Mouse (Mus musculus): ENCODE data around the gene Gm49721. TPM values are rescaled to one million over a fixed set of nuclear protein-coding genes. Genes with fewer than 3 reads are reported as not detected.
"Not testable (repeated sequence)": the region's sequence is repeated elsewhere in the genome, so short reads cannot be mapped to it uniquely, and the experiment has no call there.

Gm49721 gene
- polyA plus RNA-seq, 1 experiment from 2014 or later = 0.19 TPM

- WGBS = 83% methylated on average over 1 of the region's 7 CpGs
- not testable (repeated sequence) for H3K4me3 ChIP-seq (replicated peaks)
Measured at GRCm38 (mm10) chr17:6997778-6998490, 19.2 kb downstream of the Gm49721 start.

DNA sequence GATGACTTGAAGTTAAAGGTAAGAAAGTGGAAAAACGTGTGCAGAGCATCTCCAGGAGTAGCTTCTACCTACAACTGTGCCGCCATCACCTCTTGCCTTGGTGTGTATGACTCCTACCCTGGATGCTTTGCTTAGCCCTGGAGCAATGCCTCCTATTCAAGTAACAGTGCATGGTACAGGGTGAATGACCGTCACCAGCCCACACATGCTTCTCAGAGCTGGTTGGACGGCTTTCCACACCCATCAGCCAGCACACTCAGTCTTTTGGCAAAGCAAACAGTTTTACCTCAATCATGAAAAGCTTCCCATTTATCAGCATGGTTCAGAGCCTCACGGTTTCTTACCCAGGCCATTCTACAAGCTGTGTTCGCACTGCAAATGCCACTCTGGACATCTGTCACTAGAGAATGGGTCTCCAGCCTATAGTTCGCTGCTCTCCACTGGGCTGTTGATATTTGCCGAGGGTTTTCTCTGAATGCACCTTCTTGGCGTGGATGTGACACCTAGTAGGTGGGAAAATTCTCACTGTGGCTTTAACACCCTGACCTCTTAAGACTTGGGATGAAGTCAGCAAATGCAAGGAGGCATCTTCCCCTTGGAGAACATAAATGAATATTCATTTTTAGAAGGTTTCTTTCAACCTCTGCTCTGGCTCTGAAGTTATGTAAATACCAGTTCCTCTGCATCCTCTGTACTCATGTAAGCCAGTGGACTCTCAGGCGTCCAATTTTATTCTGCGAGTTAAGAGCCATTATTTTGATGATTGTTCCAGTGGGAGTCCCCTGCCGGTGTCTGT is 23.3 kb downstream of the Gm49721 start:
- not testable (repeated sequence) for H3K4me2 ChIP-seq; H3K4me3 ChIP-seq (replicated peaks); H3K9ac ChIP-seq; H3K4me1 ChIP-seq; H3K36me3 ChIP-seq; H3K27ac ChIP-seq; H3K9me3 ChIP-seq; H3K27me3 ChIP-seq (replicated peaks)
- 67% methylated on average over 9 of the region's 12 CpGs for WGBS
- ATAC-seq (ENCODE audit: insufficient read depth, low FRiP score, low read depth) = peak; percentile 67; the same call in 1 of the 2 replicates

More at GRCm38 (mm10) chr17:6997778-6998490, 19.2 kb downstream of the Gm49721 start:
- H3K4me1 ChIP-seq; H3K9me3 ChIP-seq; H3K9ac ChIP-seq; H3K27ac ChIP-seq; ATAC-seq (ENCODE audit: insufficient read depth, low FRiP score, low read depth); H3K27me3 ChIP-seq (replicated peaks); H3K4me2 ChIP-seq; H3K36me3 ChIP-seq: not testable (repeated sequence)

GRCm38 (mm10) chr17:7003392-7003791 is 24.7 kb downstream of the Gm49721 start:
- ATAC-seq (ENCODE audit: insufficient read depth, low FRiP score, low read depth); H3K9me3 ChIP-seq; H3K9ac ChIP-seq; H3K4me3 ChIP-seq (replicated peaks); H3K27ac ChIP-seq; H3K36me3 ChIP-seq; H3K27me3 ChIP-seq (replicated peaks); H3K4me2 ChIP-seq; H3K4me1 ChIP-seq: not testable (repeated sequence)
- WGBS = no CpG with 5 or more reads among the region's 3 CpGs

DNA sequence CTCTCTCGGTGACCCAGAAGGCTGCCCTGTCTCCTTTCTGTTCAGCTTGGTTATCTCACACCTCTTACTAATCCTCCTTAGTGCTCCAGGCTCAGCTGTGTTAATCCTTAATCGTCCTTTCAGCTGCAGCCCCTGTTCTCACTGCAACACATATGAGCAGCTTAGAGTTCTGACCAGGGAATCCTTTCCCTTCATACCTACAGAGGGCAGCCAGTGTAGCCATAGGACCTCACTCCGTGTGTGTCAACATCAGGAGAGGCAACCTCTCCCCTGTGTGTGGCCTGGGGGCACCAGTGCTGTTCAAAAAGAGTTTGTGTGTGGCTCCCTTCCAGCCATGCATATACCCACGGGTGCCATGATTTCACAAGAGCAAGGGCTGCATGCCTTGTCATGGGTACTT is 26.9 kb downstream of the Gm49721 start:
- H3K4me1 ChIP-seq; H3K4me2 ChIP-seq; H3K9ac ChIP-seq; H3K27me3 ChIP-seq (replicated peaks); H3K4me3 ChIP-seq (replicated peaks); H3K27ac ChIP-seq; H3K36me3 ChIP-seq; ATAC-seq (ENCODE audit: insufficient read depth, low FRiP score, low read depth); H3K9me3 ChIP-seq: not testable (repeated sequence)
- WGBS = 50% methylated on average over 3 of the region's 4 CpGs

DNA sequence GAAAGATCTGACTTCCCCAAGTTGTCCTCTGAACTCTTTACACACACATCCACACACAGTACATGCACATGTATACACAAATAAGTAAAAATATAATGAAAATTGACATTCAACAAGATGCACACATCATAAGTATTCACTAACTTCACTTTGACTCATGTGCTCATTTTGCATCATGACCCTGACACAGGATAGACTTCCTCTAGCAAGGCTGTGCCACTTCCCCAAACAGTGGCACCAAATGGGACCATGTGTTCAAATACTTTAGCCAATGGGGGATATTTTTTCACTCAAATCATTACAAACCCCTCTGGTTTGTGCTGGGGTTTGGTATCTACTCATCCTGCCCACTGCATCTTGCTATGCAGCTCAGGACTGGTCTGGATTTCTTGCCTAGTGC is 30.2 kb downstream of the Gm49721 start:
- not testable (repeated sequence) for H3K27me3 ChIP-seq (replicated peaks); H3K4me3 ChIP-seq (replicated peaks); ATAC-seq (ENCODE audit: insufficient read depth, low FRiP score, low read depth); H3K9ac ChIP-seq; H3K27ac ChIP-seq; H3K4me2 ChIP-seq; H3K36me3 ChIP-seq; H3K9me3 ChIP-seq; H3K4me1 ChIP-seq

DNA sequence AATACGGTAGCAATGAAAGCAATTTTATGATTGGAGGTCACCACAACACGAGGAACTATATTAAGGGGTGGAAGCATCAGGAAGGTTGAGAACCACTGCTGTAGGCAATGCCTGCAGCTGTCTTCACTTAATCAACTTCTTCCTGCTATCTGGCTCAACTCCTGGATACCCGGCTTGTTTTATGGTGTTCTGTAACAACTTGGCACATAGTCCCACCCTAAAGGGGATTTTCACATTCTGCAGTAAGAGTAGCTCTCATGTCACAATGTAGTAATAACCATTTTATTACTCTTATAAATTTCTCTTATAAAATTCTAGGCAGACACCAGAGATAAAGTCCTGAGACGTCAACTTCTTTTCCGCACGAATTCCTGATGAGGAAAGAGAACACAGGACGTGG is 30.7 kb downstream of the Gm49721 start:
- H3K36me3 ChIP-seq; H3K9ac ChIP-seq; H3K4me3 ChIP-seq (replicated peaks); H3K4me1 ChIP-seq; H3K27me3 ChIP-seq (replicated peaks); ATAC-seq (ENCODE audit: insufficient read depth, low FRiP score, low read depth); H3K27ac ChIP-seq; H3K9me3 ChIP-seq; H3K4me2 ChIP-seq: not testable (repeated sequence)
- WGBS = no CpG with 5 or more reads among the region's 7 CpGs

GRCm38 (mm10) chr17:7009901-7010300 is 31.2 kb downstream of the Gm49721 start:
- not testable (repeated sequence) for ATAC-seq (ENCODE audit: insufficient read depth, low FRiP score, low read depth); H3K4me2 ChIP-seq; H3K27ac ChIP-seq; H3K36me3 ChIP-seq; H3K27me3 ChIP-seq (replicated peaks); H3K4me1 ChIP-seq; H3K9ac ChIP-seq; H3K4me3 ChIP-seq (replicated peaks); H3K9me3 ChIP-seq
- WGBS = 72% methylated on average over 4 of the region's 9 CpGs

- not testable (repeated sequence) for H3K27ac ChIP-seq; H3K27me3 ChIP-seq (replicated peaks); H3K36me3 ChIP-seq; H3K9me3 ChIP-seq; H3K4me1 ChIP-seq; ATAC-seq (ENCODE audit: insufficient read depth, low FRiP score, low read depth); H3K4me2 ChIP-seq; H3K9ac ChIP-seq; H3K4me3 ChIP-seq (replicated peaks)
- WGBS = no CpG with 5 or more reads among the region's 1 CpGs
Measured at GRCm38 (mm10) chr17:7014190-7014589, 35.5 kb downstream of the Gm49721 start.

- H3K27me3 ChIP-seq (replicated peaks); H3K36me3 ChIP-seq; H3K4me2 ChIP-seq; H3K9ac ChIP-seq; H3K4me3 ChIP-seq (replicated peaks); ATAC-seq (ENCODE audit: insufficient read depth, low FRiP score, low read depth); H3K4me1 ChIP-seq; H3K9me3 ChIP-seq; H3K27ac ChIP-seq: not testable (repeated sequence)
- WGBS = 13% methylated on average over 4 of the region's 14 CpGs
Measured at GRCm38 (mm10) chr17:7025257-7025656, 46.6 kb downstream of the Gm49721 start, which contains the start of gene Gm1604a. Gene Gm1604a, plus strand, starts transcription at chr17:7025568.

DNA sequence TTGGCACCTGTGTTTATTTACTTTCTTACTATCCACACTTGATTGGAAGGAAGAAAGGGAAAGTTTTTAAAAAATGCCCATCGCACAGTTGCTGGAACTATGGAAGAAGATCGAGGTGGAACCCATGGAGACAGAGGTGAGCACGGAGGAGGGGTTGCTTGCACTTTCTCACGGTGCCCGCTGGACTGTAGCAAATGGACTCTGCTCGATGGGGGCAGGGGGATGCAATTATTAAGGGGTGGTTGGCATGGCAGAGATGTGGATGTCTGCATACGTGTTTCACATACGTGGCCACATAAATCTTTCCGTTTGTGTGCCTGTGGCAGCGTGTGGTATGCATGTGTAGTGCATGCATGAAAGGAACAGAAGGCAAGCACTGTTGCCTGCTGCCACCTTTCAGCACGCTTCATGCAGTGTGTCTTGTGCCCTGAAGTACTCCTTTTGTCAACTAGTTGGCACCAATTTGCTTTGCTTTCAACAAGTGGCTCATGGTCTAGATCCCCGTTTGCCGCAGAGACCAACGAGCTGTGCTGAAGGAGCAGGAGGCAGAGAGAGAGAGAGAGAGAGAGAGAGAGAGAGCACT is 47.2 kb downstream of the Gm49721 start:
- 88% methylated on average over 3 of the region's 14 CpGs for WGBS
- not testable (repeated sequence) for H3K4me2 ChIP-seq; ATAC-seq (ENCODE audit: insufficient read depth, low FRiP score, low read depth); H3K36me3 ChIP-seq; H3K4me1 ChIP-seq; H3K27me3 ChIP-seq (replicated peaks); H3K27ac ChIP-seq; H3K4me3 ChIP-seq (replicated peaks); H3K9ac ChIP-seq; H3K9me3 ChIP-seq

DNA sequence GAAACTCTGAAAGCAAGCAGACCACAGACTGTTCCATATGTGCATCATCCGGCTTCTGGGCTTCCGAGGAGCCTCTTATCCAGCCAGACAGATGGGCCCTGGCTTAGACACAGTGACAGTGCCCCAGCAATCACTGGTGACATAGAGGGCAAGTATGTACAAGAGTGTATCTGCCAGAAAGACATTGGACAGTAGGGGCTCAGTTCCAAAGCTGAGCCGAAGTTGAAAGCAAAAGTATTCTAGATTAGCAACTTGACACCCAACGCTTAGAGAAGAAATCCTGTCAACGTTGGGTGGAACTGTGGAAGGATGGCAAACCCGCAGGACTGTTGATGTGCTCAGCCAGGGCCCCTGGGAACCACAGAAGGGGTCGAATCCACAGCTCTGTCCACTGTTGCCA is 51.5 kb downstream of the Gm49721 start:
- not testable (repeated sequence) for H3K9ac ChIP-seq; H3K4me3 ChIP-seq (replicated peaks); H3K27ac ChIP-seq; H3K27me3 ChIP-seq (replicated peaks); ATAC-seq (ENCODE audit: insufficient read depth, low FRiP score, low read depth); H3K4me2 ChIP-seq; H3K36me3 ChIP-seq; H3K4me1 ChIP-seq; H3K9me3 ChIP-seq
- 75% methylated on average over 6 of the region's 7 CpGs for WGBS

- not testable (repeated sequence) for ATAC-seq (ENCODE audit: insufficient read depth, low FRiP score, low read depth); H3K4me1 ChIP-seq; H3K4me3 ChIP-seq (replicated peaks); H3K27ac ChIP-seq; H3K9ac ChIP-seq; H3K9me3 ChIP-seq; H3K27me3 ChIP-seq (replicated peaks); H3K36me3 ChIP-seq; H3K4me2 ChIP-seq
- 76% methylated on average over 3 of the region's 6 CpGs for WGBS
Measured at GRCm38 (mm10) chr17:7030622-7031174, 52.0 kb downstream of the Gm49721 start.

Data from stomach, embryonic 15.5 days (tissue).